Mouse (Mus musculus): ENCODE measurements around the gene Gnl2.

- TF ChIP-seq ZC3H11A (IDR thresholded peaks at IDR 0.05; ENCODE audit: borderline replicate concordance, low read depth, low read length), result no peak
- no peak for TF ChIP-seq MAFK (IDR thresholded peaks at IDR 0.05; ENCODE audit: insufficient read depth, low read depth, low read length)
- no peak for TF ChIP-seq ZNF384 (IDR thresholded peaks at IDR 0.05; ENCODE audit: low read depth, low read length)
These were observed 68.3 kb downstream of the Gnl2 start, which contains the start of gene Meaf6 for GRCm38 (mm10) chr4:125084403-125085345.
